Mouse (Mus musculus) monocyte, adult 5-6 weeks (primary cell): ENCODE measurements around the gene Gucd1. TPM values are rescaled to one million over a fixed set of nuclear protein-coding genes. Genes with fewer than 3 reads are reported as not detected.
"Not testable (repeated sequence)": the region's sequence is repeated elsewhere in the genome, so short reads cannot be mapped to it uniquely, and the experiment has no call there.

ENCODE experiments used
- ATAC-seq: fragments of 153-309, 156-312 bp; replicated peaks from 2 replicates; pipeline ENCODE4 v1.8.0; 2017; ENCODE audit warnings: mild to moderate bottlenecking; ENCODE audit not compliant: low TSS enrichment, insufficient number of reproducible peaks, severe bottlenecking, poor library complexity, low FRiP score
- total RNA-seq: library from RNA; stranded (forward); fragments of 200-1000, 200-491, 200-594 nt; gene quantifications from 3 replicates; pipeline ENCODE4 v1.2.3, GENCODE M21; 2017

Gucd1 gene
- 49.4 to 66.8 TPM (median 54.5 TPM) in 3 replicates for total RNA-seq

DNA sequence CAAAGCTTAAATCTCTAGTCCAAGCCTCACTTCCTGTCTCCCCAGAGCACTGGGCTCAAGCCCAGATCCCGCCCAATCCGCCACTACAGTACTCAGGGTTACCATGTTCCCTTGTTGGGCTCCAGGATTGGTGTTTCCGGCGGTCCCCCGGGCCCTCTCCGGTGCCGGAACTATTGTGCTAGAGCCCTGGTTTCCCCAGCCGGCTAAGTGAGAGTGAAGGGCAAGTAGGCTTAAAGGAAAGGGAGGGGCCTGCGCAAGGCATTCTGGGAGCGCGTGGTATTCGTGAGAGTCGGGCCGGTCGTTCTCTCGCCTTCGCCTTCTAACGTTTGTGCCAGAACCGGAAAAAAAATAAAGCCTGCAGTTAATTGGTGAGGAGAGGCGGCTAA lies at the start of gene Gucd1:
Gene Gucd1, minus strand, starts transcription at position 215 of the 386 bp plus-strand sequence.
- peak; percentile 77 for ATAC-seq

DNA sequence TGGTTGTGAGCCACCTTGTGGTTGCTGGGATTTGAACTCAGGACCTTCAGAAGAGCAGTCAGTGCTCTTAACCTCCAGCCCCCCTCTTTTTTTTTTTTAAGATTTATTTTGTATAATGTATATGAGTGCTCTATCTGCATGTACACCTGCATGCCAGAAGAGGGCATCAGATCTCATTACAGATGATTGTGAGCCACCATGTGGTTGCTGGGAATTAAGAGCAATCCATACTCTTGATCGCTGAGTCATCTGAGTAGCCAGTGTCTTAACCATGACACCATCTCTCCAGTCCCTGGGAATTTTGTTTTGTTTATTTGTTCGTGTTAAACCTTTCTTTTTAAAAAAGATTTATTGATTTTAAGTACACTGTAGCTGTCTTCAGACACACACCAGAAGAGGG lies 49.0 kb upstream of the Gucd1 start:
- not testable (repeated sequence) for ATAC-seq

DNA sequence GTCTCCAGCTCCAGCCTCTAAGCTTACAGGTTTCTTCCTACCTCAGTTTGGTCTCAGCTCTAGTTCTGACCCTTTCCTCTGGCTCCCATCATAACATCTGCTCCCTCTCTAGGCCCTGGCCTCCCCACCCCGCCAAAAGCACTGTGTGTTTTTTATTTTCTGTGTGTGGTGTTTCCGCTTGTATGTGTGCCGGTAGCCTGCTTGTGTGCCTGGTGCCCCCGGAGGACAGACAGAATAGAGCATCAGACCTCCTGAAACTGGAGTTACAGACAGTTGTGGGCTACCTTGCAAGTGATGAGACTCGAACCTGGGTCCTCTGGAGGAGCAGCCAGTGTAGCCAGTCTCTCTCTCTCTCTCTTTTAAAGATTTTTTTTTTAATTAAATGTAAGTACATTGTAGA lies 48.5 kb upstream of the Gucd1 start:
- ATAC-seq: no peak

DNA sequence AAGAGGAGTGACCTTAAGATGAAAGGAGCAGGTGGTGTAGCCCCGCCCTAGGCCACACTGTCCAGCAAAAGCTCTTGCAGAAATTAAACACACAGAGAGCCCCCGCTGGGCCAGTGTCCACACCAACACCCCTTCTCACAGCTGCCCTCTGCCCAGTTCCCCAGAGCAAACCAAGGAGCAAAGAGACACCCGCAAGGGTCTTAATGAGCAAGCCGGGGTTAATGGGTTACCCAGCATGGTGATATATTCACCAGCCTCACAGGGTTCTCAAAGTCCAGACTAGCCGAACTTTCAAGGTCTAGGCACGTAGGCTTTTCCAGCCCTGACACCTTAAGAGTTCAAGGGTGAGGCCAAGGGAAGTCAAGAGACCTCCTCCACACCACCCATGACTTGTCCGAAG lies 48.1 kb upstream of the Gucd1 start:
- ATAC-seq: no peak

DNA sequence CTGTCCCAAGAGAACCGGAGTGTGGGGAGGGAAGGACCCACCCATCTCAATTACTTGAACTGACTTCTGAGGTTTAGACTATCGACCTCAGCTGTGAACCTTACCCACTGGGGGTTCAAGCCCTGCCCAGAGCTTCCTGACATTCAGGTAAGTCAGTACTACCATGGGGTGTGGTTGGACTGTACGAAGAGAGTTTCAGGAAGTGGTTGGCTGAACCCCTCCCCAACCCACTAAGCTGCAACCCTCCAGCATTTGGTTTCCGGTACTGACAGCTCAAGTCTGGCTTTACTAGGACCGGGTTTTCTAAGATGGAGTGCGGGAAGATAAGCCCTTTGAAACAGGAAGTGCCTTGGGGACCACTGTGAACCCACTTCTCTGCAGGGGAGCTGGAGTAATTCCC lies 47.7 kb upstream of the Gucd1 start:
- ATAC-seq: peak; percentile 59

DNA sequence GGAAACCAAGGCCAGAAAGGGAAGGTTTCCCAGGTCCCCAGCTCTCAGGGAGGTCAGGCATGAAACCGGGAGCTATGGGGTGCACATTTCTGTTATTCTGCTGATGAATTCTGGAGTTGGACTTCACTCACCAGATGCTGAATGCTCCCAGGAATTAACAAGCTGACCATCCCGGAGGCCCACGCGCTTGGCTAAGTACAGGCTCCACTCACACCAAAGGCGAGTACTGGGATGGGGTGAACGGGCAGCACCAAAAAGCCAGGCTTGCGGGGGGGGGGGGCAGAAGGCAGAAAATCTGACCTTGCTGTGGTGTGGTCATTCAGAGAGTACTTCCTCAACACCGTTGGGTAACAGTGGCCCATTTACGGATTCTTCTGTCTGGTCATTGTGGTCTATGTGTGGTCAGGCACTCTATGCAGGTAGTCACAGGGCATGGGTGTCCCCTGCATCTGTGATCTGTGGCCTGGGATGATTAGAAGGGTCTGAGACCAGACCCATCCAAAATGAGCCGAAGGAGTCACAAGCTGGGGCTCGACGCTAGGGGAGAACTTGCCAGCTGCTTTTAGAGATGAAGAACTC lies 47.0 kb upstream of the Gucd1 start:
- no peak for ATAC-seq

DNA sequence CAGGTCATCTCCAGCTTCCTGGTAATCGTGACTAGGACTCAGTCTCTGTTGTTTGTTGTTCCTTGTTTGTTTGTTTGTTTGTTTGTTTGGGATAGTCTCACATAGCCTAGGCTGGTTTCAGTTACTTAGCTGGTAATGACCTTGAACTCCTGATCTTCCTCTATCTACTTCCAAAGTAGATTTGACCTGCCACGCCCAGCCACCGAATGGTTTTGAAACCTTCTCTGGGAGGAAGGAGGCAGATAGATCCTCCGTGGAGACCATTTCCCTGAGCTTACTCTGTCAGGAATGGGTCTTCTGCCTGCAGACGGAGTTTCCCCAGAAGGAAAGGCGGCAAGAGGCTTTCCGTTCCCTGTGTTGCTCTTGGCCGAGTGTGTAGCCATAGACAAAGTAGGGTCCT lies 44.8 kb upstream of the Gucd1 start:
- no peak for ATAC-seq

DNA sequence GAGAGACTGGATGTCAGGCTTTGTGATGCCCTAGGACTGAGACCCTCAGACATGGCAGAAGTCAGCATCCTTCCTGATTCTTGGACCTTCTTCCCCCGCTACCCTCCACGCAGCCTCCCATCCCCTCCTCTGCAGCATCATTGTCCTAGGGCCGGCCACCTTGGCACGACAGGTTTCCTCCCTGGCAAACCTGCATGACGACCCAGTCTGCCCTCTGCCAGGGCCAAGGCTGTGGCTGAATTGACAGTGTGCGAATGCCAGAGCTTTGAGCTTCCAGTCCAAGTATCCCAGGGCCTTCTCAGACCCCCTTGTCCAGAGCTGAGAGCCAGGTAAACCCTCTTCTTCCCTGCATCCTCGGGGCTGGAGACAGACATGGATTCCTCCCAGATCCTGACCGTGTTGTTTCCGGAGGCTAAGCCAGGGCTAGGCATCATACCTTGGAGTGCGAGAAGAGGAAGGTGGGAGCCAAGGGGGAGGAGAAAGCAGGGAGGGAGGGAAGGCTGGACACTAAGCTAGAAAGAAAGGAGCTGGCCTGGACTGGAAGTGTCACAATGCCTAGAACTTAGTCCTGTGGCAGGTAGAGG lies 43.4 kb upstream of the Gucd1 start, which contains the start of gene Ggt1:
Gene Ggt1, plus strand, starts transcription at position 534 of the 584 bp plus-strand sequence.
- ATAC-seq: no peak

DNA sequence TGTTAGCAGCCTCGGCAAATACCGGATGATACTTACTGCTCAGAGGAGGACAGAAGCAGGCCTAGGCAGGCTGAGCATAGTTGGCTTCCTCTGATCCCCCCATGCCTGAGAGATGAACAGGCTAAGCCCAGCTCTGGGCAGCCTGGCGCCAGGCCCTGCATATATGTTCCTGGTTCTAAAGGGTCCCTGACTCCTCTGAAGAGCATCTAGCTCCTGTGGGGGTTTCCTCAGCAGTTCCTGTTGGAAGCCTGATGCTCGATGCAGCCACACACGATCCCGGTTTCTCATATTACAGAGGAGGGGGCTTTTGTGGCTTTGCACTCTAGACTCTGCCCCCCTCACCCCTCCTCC lies 42.8 kb upstream of the Gucd1 start:
- ATAC-seq: no peak

DNA sequence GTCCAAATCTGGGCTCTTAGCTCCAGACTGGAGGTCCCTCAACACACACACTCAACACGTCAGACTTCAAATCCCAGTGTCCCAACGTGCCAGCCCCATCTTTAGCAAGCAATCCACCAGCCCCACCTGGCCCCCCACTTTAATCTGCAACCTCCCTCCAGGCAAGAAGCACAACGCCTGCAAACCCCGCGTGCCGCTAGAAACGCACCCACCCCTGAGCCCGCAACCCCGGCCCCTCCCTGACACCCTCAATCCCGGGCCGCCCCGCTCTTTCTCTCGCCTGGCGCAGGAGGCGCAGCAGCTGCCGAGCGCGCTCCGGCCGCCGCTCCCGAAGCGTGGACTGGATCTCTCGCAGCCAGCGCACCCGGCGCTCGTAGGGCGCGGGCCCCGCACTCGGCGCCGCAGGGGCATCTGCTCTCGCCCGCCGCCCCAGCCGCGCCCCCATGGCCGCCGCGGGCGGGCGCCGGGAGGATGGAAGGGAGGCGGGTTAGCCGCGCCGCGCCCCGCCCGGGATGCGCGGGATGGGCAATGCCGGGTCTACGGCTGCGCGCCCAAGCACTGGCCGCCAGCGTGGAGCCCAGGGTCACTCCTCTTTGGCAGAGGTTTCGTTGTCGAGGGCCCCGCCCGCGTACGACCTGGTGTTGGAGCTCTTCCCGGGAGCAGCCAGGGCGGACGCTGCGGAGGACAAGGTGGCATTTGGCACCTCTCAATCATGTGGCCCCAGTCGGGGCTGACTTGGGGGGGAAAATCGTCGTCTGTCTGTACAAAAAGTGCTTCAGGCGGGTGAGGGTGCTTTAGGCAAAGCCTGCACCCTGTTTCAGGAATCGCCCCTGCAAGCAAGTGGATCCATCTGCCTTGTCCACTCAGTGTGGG lies 42.1 kb upstream of the Gucd1 start, which contains the start of gene Lrrc75b:
Gene Lrrc75b, minus strand, starts transcription at position 655 of the 873 bp plus-strand sequence.
- no peak for ATAC-seq

DNA sequence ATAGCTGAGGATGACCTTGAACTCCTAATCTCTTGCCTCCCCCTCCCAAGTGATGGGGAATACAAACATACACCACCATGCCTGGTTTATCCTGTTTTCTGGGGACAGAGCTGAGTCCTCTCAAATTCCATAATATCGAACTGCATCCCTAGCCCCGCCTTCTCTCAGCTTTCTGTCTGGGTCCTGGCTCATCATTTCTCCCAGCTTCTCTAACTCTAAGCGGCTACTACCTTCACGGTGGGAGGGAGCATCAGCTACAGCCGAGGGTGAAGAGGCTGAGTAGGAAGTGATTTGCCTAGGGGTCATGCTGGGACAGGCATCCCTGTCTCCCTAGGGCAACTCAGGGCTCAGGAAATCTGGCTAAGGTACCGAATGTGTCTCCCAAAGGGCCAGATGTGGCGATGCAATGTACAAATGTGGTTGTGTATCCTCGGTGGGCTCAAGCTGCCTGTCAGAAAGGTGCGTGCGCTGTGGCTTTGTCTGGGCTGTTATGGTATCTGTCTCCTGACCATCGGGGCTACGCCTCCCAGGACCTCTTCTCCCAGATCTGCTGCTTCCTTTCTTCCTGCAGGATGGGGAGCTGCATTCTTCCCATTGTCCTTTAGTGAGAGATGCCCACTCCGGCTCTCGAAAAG lies 41.4 kb upstream of the Gucd1 start:
- no peak for ATAC-seq

DNA sequence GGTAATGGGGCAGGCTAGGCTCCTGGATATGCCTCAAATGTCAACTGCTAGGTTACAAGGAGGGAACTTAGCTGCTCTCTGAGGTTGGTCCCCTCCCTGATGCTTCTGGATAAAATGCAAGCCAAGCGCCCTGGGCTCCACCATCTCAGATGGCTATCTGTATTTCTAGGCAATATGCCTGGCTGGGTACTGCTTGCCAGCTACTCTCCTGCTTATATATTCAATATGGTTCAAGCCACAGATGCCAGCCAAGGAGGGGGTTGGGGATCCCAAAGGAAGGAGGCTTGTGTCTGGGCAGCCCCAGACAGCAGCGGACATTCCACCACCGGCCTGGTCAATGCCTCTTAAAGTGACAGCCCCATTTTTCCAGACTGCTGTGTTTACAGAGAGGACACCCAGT lies 40.7 kb upstream of the Gucd1 start:
- ATAC-seq: no peak

DNA sequence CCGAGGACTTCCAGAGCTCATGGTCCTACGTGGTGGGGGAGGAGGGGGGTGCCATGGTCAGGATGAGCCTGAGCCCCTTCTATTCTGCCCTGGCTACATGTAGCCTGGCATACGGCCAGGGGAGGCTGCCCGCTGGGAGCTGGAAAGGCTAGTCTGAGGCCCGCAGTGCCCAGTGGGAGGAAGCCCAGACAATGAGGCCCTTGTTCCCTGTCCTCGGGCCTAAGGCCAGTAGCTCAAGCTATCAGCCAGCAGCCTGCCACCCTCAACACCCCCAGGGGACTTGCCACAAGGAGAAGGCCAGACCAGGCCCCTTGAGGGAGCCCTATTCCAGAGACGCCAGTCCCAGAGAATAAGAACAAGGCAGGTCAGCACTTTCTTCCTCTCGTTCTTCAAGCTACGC lies 38.3 kb upstream of the Gucd1 start:
- no peak for ATAC-seq

DNA sequence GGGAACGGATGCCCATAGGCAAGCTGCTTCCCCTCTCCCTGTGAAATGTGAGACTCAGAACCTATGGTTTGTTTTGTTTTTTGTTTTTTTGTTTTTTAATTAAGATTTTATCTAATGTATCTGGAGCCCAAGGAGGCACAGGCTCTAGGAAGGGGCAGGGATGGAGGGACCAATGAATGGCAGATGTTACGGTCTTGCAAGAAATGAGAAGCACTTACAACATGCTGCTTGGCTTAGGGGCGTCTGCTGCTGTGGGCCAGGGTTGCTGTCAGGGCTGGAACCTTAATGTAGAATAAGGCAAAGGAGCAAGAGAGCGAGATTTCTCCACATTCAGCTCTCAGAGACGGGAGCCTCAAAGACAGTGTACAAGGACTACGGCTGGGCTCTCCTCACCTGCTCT lies 37.8 kb upstream of the Gucd1 start:
- no peak for ATAC-seq

DNA sequence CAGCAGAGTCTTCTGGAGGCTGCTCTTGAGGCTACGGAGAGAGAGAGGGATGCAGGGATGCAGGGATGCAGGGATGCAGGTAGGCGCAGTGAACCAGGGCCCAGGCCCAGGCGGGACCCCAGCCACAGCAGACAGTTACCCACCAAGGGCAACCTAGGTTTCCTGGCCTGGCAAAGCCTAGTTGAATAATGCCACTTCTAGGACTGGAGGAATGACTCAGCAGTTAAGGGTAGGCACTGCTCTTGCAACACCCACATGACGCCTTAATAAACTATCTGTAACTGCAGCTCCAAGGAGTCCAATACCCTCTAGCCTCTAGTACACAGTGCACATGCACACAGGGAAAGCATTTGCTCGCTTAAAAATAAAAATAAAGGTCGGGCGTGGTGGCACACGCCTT lies 36.3 kb upstream of the Gucd1 start:
- ATAC-seq: no peak

DNA sequence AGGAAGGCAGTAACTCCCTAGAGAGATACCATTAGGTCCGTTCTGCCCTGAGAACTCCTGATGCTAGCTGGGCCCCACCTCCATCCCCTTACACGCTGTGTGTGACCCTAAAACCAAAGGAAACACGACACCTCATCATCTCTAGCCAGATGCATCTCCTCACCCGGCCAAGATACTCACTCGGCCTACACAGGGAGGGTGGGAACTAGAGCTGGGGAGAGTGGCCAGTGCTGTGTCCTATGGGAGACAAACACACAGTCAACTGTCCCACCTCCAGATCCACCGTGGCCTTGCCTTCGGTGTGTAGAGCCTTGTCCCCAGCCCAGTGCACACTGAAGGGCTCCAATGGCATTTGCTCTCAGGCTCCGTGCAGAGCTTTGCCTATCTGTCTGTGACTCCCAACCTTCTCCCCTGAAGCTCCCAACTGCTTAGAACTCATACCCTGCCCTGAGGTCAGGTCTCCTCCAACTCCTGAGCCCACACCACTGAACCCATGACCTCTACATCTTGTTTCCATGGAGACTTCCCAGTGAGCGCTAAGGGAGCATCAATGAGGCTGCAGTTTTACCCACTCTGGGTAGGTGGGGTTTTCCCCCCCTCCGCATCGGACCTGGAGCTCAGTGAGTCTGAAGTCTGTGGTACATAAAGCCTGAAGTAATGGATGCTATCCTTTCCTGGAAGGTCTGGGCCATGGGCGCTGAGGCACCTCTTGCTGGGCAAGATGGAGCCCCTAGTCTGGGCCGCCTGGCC lies 35.1 kb upstream of the Gucd1 start:
- ATAC-seq: 0 out of 2 replicates have a peak, but pooled peaks have one; percentile 11

DNA sequence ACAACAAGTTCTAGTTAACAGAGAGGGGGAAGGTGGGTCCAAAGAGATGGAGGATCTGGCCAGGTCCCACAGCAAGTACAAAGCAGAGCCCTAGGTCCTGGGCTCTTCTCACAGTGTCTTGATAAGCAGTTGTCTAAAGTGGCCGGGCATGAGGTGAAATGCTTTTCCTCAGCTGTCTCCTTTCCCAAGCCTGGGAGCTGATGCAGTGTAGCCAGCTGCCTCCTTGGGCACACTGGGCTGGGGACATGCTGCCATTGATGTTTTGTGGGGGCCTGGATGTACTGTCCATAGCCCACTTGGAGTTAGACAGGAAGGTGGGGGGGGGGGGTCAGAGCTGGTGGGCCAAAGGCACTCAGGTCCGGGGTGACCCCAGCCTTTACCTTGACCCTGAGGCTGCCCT lies 34.3 kb upstream of the Gucd1 start:
- no peak for ATAC-seq

DNA sequence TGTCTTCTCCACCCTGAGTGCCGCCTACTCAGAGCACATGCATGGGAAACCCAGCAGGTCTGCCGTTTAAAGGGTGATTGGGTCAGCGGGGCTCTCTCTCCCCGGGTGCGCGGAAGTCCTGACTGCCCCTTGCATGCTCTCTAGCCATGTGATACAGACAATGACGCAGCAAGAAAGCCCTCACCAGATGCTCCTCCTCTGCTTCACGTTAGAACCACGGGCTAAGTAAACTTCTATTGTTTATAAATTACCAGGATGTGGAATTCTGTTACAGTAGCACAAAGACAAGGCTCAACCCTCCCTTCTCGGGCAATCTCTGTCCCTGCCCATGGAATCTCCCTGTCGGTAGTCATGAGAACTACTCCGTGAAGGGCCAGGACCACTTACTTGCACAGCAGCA lies 33.4 kb upstream of the Gucd1 start:
- 0 out of 2 replicates have a peak, but pooled peaks have one; percentile 38 for ATAC-seq

DNA sequence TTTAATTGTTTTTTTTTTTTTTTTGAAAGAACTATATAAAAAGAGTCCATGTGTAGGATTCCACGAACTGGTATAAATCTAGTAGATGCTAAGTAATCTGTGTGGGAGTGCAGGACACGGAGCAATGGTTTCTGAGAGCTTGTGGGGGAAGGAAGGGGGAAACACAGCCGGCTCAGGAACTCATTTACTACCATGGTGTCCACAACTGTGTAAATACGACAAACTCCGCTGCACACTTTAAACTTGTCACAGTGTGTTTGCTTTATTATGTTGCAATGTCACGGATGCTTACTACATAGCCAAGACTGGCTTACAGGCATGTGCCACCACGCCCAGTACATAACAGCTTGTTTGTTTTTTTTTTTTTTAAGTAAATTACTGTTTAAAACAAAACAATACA lies 32.1 kb upstream of the Gucd1 start:
- ATAC-seq: no peak
